Mouse (Mus musculus) stomach, postnatal 0 days (tissue): ENCODE data around the gene 2810004N23Rik. TPM values are rescaled to one million over a fixed set of nuclear protein-coding genes. Genes with fewer than 3 reads are reported as not detected.

Experiments used
- ATAC-seq: fragments of 200-750 bp; cut with Nextera tagmentation; 2 replicates; pipeline ENCODE4 v1.8.0; 2017; ENCODE audit not compliant: low FRiP score, low TSS enrichment
- DNase-seq: peaks from one replicate; pipeline ENCODE4 v3.0.0-alpha.2; 2016; ENCODE audit warnings: low spot score
- H3K27ac ChIP-seq: fragments of 300-500 bp; sonication (generic); replicated peaks from 2 replicates; pipeline ENCODE4 v1.5.1; 2014; ENCODE audit warnings: mild to moderate bottlenecking, control low read depth
- H3K27me3 ChIP-seq: fragments of 300-500 bp; sonication (generic); 2 replicates; pipeline ENCODE4 v1.6.1; 2014; ENCODE audit warnings: low read length; ENCODE audit not compliant: control insufficient read depth, insufficient read depth
- H3K36me3 ChIP-seq: fragments of 300-500 bp; sonication (generic); 2 replicates; pipeline ENCODE4 v1.6.1; 2014; ENCODE audit warnings: low read length, mixed read lengths; ENCODE audit not compliant: control insufficient read depth, insufficient read depth
- H3K4me1 ChIP-seq: fragments of 300-500 bp; sonication (generic); replicated peaks from 2 replicates; pipeline ENCODE4 v1.6.1; 2014; ENCODE audit warnings: antibody characterized with exemption; ENCODE audit not compliant: control insufficient read depth, insufficient read depth
- H3K4me2 ChIP-seq: fragments of 300-500 bp; sonication (generic); replicated peaks from 2 replicates; pipeline ENCODE4 v1.6.1; 2014; ENCODE audit warnings: low read depth, mild to moderate bottlenecking, control low read depth, moderate library complexity
- H3K4me3 ChIP-seq: fragments of 300-500 bp; sonication (generic); 2 replicates; pipeline ENCODE4 v1.5.1; 2014; ENCODE audit warnings: low read depth, low read length, control low read depth
- H3K9ac ChIP-seq: fragments of 300-500 bp; sonication (generic); 2 replicates; pipeline ENCODE4 v1.6.1; 2014; ENCODE audit warnings: mild to moderate bottlenecking, low read length, control low read depth, mixed read lengths
- H3K9me3 ChIP-seq: fragments of 300-500 bp; sonication (generic); 2 replicates; pipeline ENCODE4 v1.6.1; 2016; ENCODE audit warnings: low read length; ENCODE audit not compliant: control insufficient read depth
- CTCF ChIP-seq: IDR thresholded peaks from 2 replicates; pipeline ENCODE4 v1.5.1; 2016; ENCODE audit warnings: antibody characterized with exemption, low read depth, mild to moderate bottlenecking, moderate library complexity
- EP300 ChIP-seq: optimal IDR thresholded peaks from 2 replicates; pipeline ENCODE3; 2016; ENCODE audit warnings: antibody characterized with exemption
- WGBS: fragments of 180-500 bp; shearing (Covaris S2); extraction: QIAGEN DNeasy Blood & Tissue Kit; methylation state at CpG from one replicate; pipeline ENCODE4 v1.1.7; 2014; 5-methylcytosine and 5-hydroxymethylcytosine counted together
- polyA plus RNA-seq: library from polyadenylated mRNA; unstranded; fragments of >200 nt; fragmentation: Nextera tagmentation; extraction: Ambion mirVana; gene quantifications from 2 replicates; pipeline ENCODE4 v1.2.1, GENCODE M21; 2015

The 2810004N23Rik gene
- polyA plus RNA-seq, 1 experiment from 2014 or later = 20.2 TPM

GRCm38 (mm10) chr8:124816866-124817265 lies 46.1 kb downstream of the 2810004N23Rik start:
- 88% methylated on average over 11 of the region's 11 CpGs for WGBS
- H3K27me3 ChIP-seq = no peaks in the 10 kb centered on the region
- H3K9me3 ChIP-seq = no peaks in the 10 kb centered on the region
- H3K9ac ChIP-seq = no peak overlapping the region
- no peaks in the 10 kb centered on the region for H3K4me1 ChIP-seq
- TF ChIP-seq EP300 (no peak), CTCF (no peak)
- no peaks in the 10 kb centered on the region for H3K36me3 ChIP-seq
- DNase-seq = no peak
- no peak for ATAC-seq
- H3K4me3 ChIP-seq = no peak overlapping the region
- H3K27ac ChIP-seq = no peak overlapping the region
- no peak overlapping the region for H3K4me2 ChIP-seq

- WGBS = 90% methylated on average over 12 of the region's 12 CpGs
Observed at GRCm38 (mm10) chr8:124815870-124816269, 47.0 kb downstream of the 2810004N23Rik start.

GRCm38 (mm10) chr8:124813326-124813725 lies 49.6 kb downstream of the 2810004N23Rik start:
- WGBS = 71% methylated on average over 4 of the region's 4 CpGs
- Histone ChIP-seq H3K27ac (no peak overlapping the region), H3K9ac (no peak overlapping the region), H3K4me1 (no peaks in the 10 kb centered on the region), H3K36me3 (no peaks in the 10 kb centered on the region), H3K9me3 (no peaks in the 10 kb centered on the region), H3K27me3 (no peaks in the 10 kb centered on the region), H3K4me2 (no peak overlapping the region), H3K4me3 (no peak overlapping the region)
- ATAC-seq (no peak), DNase-seq (no peak)
- TF ChIP-seq EP300 (no peak), CTCF (no peak)

More at GRCm38 (mm10) chr8:124815870-124816269, 47.0 kb downstream of the 2810004N23Rik start:
- H3K9ac ChIP-seq = no peak overlapping the region
- H3K4me3 ChIP-seq = no peak overlapping the region
- no peaks in the 10 kb centered on the region for H3K4me1 ChIP-seq
- H3K9me3 ChIP-seq = no peaks in the 10 kb centered on the region
- H3K4me2 ChIP-seq = no peak overlapping the region
- no peaks in the 10 kb centered on the region for H3K36me3 ChIP-seq
- ATAC-seq (no peak), DNase-seq (no peak)
- H3K27ac ChIP-seq = no peak overlapping the region
- TF ChIP-seq EP300 (no peak), CTCF (no peak)
- no peaks in the 10 kb centered on the region for H3K27me3 ChIP-seq

GRCm38 (mm10) chr8:124810689-124811394 lies 52.1 kb downstream of the 2810004N23Rik start:
- DNase-seq (peak; percentile 38), ATAC-seq (no peak)
- H3K27me3 ChIP-seq = no peaks in the 10 kb centered on the region
- no peak overlapping the region for H3K9ac ChIP-seq
- 40% methylated on average over 9 of the region's 9 CpGs for WGBS
- no peak overlapping the region for H3K4me3 ChIP-seq
- H3K9me3 ChIP-seq = no peaks in the 10 kb centered on the region
- H3K36me3 ChIP-seq = no peaks in the 10 kb centered on the region
- no peak overlapping the region for H3K4me2 ChIP-seq
- H3K4me1 ChIP-seq = no peaks in the 10 kb centered on the region
- H3K27ac ChIP-seq = no peak overlapping the region
- TF ChIP-seq CTCF = no peak
- TF ChIP-seq EP300 = no peak

GRCm38 (mm10) chr8:124810056-124810610 lies 52.8 kb downstream of the 2810004N23Rik start:
- H3K36me3 ChIP-seq = no peaks in the 10 kb centered on the region
- no peak overlapping the region for H3K27ac ChIP-seq
- no peaks in the 10 kb centered on the region for H3K27me3 ChIP-seq
- no peak overlapping the region for H3K4me2 ChIP-seq
- no peak overlapping the region for H3K4me3 ChIP-seq
- no peaks in the 10 kb centered on the region for H3K4me1 ChIP-seq
- ATAC-seq (no peak), DNase-seq (no peak)
- H3K9ac ChIP-seq = no peak overlapping the region
- 51% methylated on average over 5 of the region's 5 CpGs for WGBS
- no peaks in the 10 kb centered on the region for H3K9me3 ChIP-seq
- TF ChIP-seq EP300 = no peak
- peak; percentile 62 for TF ChIP-seq CTCF

- Histone ChIP-seq H3K9me3 (no peaks in the 10 kb centered on the region), H3K4me2 (no peak overlapping the region), H3K27ac (no peak overlapping the region), H3K9ac (no peak overlapping the region), H3K4me3 (no peak overlapping the region), H3K27me3 (no peaks in the 10 kb centered on the region), H3K4me1 (no peaks in the 10 kb centered on the region), H3K36me3 (no peaks in the 10 kb centered on the region)
- DNase-seq = no peak
- TF ChIP-seq CTCF (no peak), EP300 (no peak)
- WGBS = 38% methylated on average over 2 of the region's 2 CpGs
- no peak for ATAC-seq
Observed at GRCm38 (mm10) chr8:124809419-124809818, 53.5 kb downstream of the 2810004N23Rik start.
